Mouse (Mus musculus) erythroblast, adult 5-6 weeks (primary cell): ENCODE results near the gene Nmur1. TPM values are rescaled to one million over a fixed set of nuclear protein-coding genes. Genes with fewer than 3 reads are reported as not detected.
"Not testable (repeated sequence)": the region's sequence is repeated elsewhere in the genome, so short reads cannot be mapped to it uniquely, and the experiment has no call there.

Experiments
- ATAC-seq: replicated peaks from 2 replicates; pipeline ENCODE4 v1.8.0; 2016; ENCODE audit warnings: moderate number of reproducible peaks, mild to moderate bottlenecking, moderate TSS enrichment, inconsistent platforms; ENCODE audit not compliant: poor library complexity, low FRiP score, severe bottlenecking
- total RNA-seq, 2 experiments: library from RNA; stranded (forward) in 1 of 2; stranded (reverse) in 1 of 2; fragments of 150-400 nt in 1 of 2; fragments of 200-764, 138-1000 nt in 1 of 2; gene quantifications; 2 replicates each; pipeline versions ENCODE4 v1.2.3 to v1.2.4; 2015 to 2017; ENCODE audit warnings: low replicate concordance in 2 of 2

The Nmur1 gene
- total RNA-seq, 2 experiments from 2014 or later = not detected

DNA sequence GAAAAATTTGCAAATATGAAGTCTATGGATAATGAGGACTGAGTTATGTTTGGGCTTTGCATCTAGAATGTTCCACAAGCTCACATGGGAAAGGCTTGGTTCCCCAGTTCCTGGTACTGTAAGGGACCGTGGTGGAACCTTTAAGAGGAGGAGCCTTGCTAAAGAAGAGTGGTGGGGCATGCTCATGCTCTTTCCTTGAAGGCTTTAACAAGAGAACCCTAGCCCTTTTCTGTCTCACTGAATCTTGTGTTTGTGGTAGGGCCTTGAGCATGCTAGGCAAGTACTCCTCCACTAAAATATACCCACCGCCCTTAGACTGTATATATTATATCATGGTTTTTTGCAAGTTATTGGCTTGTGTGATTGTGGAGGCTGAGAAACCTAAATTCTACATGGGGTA, 83.7 kb downstream of the Nmur1 start:
- ATAC-seq = no peak

DNA sequence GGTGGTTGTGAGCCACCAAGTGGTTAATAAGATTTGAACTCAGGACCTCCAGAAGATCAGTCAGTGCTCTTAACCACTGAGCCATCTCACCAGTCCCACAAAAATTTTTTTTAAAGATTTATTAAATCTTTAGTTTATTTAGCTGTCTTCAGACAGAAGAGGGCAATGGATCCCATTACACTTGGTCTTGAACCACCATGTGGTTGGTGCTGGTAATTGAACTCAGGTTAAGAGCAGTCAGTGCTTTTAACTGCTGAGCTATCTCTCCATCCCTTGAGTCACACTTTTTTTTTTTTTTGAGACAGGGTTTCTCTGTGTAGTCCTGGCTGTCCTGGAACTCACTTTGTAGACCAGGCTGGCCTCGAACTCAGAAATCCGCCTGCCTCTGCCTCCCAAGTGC, 84.9 kb downstream of the Nmur1 start:
- ATAC-seq = not testable (repeated sequence)

DNA sequence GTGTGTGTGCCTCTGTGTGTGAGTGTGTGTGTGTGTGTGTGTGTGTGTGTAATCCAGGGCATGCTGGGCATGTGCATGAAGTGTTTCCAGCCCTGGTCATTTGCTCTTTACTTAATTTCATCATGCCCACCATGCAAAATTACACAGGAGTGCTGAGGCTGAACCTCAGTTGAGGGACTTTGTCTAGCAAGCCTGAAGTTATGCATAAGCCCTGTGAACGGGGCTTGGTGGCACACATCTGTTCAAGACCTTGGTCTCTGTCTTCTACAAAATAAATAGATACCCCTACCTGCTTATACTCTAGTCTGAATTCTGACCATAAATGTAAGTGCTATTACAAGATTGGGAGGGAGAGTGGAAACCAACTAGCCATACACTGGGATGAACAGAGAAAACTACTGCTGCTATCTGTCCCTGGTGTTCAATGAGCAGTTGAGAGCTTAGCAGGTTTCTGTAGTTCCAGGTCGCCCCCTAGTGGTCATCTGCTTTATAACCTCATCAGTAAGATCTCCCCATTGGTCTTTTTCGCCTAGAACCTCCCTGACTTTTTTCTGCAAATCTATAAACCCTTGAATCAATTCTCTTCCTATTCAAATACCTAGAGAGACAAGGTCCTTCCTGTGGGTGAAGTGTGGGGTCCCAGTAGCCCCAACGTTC, 86.7 kb downstream of the Nmur1 start:
- ATAC-seq = peak; percentile 85

DNA sequence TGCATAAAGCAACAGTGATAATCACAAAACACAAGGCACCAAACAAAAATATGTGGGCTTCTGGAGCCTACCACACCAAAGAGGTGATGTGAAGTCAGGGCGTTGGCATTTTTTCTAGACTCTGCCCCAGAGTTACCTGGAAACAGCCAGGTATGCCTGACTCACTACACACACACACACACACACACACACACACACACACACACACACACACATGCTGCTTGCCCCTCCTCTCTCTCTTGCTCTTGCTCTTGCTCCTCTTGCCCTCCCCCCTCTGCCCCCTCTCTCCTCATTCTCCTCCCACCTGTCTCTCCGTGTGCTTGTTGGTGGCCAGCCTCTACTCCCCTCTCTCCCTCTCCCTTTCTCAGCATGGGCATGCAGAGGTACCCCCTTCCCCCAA, 89.7 kb downstream of the Nmur1 start:
- no peak for ATAC-seq

Other genes starting within 250 kb of the Nmur1 start
- gene B3gnt7, start 123.4 kb downstream of the Nmur1 start, total RNA-seq (2015; ENCODE audit: low replicate concordance) = 1.3 TPM in 1 of 2 replicates, not detected in the other
- not detected in 2 replicates for gene B3gnt7, start 123.4 kb downstream of the Nmur1 start, total RNA-seq (2017; ENCODE audit: low replicate concordance)
- 120 and 123 TPM in 2 replicates for gene Ncl, start 66.8 kb downstream of the Nmur1 start, total RNA-seq (2015; ENCODE audit: low replicate concordance)
- 80.3 and 144 TPM in 2 replicates for gene Ncl, start 66.8 kb downstream of the Nmur1 start, total RNA-seq (2017; ENCODE audit: low replicate concordance)
- not detected in 2 replicates for gene Tex44, start 101 bp upstream of the Nmur1 start, total RNA-seq (2015; ENCODE audit: low replicate concordance)
- gene Tex44, start 101 bp upstream of the Nmur1 start, total RNA-seq (2017; ENCODE audit: low replicate concordance) = not detected in 2 replicates
- gene Ptma, start 100.5 kb upstream of the Nmur1 start, total RNA-seq (2015; ENCODE audit: low replicate concordance) = 1,027 and 1,158 TPM in 2 replicates
- gene Ptma, start 100.5 kb upstream of the Nmur1 start, total RNA-seq (2017; ENCODE audit: low replicate concordance) = 910 and 1,101 TPM in 2 replicates
- 6.9 and 20.5 TPM in 2 replicates for gene Pde6d, start 156.4 kb upstream of the Nmur1 start, total RNA-seq (2015; ENCODE audit: low replicate concordance)
- gene Pde6d, start 156.4 kb upstream of the Nmur1 start, total RNA-seq (2017; ENCODE audit: low replicate concordance) = 2.9 and 3.7 TPM in 2 replicates
- gene Cops7b, start 156.7 kb upstream of the Nmur1 start, total RNA-seq (2015; ENCODE audit: low replicate concordance) = 4.6 and 6.1 TPM in 2 replicates
- 2.6 and 5.6 TPM in 2 replicates for gene Cops7b, start 156.7 kb upstream of the Nmur1 start, total RNA-seq (2017; ENCODE audit: low replicate concordance)
- gene Nppc, start 244.3 kb upstream of the Nmur1 start, total RNA-seq (2015; ENCODE audit: low replicate concordance) = not detected in 2 replicates
- not detected in 2 replicates for gene Nppc, start 244.3 kb upstream of the Nmur1 start, total RNA-seq (2017; ENCODE audit: low replicate concordance)